Mouse (Mus musculus) bone marrow, adult 2 months (tissue): ENCODE data around the gene Npas3.

Experiments
- CTCF ChIP-seq: fragments of 200-500 bp; IDR thresholded peaks from 2 replicates; pipeline ENCODE4 v1.5.1; 2011; ENCODE audit warnings: low read length, control low read depth; ENCODE audit not compliant: control insufficient read depth, insufficient read depth
- POLR2A ChIP-seq: fragments of 200-500 bp; IDR thresholded peaks from 2 replicates; pipeline ENCODE4 v1.6.1; 2011; ENCODE audit warnings: low read depth, mild to moderate bottlenecking, control low read depth, low read length, borderline replicate concordance; ENCODE audit not compliant: control insufficient read depth

DNA sequence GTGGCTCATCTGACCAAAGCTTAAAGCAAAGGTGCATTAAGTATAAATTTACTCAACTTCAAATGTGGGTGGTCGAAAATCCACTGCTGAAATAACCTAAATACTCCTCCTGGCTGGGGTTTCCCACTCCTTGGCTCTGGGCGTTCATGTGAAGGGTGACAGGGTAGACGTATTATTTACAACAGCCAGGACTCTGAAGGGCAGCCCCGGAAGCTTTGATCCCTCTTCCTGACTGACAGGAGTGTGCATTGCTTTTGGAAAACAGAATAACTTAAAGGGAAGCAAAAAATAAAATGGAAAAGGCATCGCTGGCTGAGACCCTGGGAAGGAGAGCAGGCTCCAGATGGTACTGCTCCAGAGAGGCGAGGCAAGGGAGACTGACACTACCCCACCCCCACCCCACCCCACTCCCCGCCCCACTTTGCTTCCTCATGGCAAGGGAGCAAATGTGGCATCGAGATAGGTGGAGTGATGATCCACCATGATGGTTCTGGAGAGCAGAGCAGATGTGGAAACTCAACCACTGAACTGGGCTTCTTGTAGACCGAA is 794.6 kb downstream of the Npas3 start:
- TF ChIP-seq CTCF (no peak), POLR2A (no peak)
